Mouse (Mus musculus) fibroblast of lung, adult 2 months (primary cell): ENCODE measurements around the gene Efcab5.
A peak's percentile ranks its signal among the peaks of the same experiment; 100 is the strongest.
"Not testable (repeated sequence)": the region's sequence is repeated elsewhere in the genome, so short reads cannot be mapped to it uniquely, and the experiment has no call there.

Source experiments
- DNase-seq: peaks from one replicate; pipeline ENCODE4 v3.0.0-alpha.2; 2011; ENCODE audit warnings: low read depth

The Efcab5 gene

DNA sequence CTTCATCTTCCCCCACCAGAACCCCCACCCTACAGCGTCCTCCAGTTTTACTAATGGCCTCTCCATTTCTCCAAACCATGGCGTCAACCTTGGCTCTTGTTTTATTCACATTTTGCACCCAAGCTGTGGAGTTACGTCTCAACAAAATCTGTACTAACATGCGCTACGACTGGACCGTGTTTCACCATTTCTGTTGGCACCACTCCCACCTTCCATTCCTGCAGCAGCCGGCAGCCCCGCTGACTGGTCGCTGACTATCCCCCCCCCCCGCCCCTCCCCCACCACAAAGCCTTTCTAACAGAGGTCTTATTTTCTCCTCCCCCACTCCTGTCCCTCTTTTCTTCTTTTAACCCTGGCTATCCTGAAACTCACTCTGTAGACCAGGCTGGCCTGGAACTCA lies 93.6 kb downstream of the Efcab5 start:
- DNase-seq = no peak

DNA sequence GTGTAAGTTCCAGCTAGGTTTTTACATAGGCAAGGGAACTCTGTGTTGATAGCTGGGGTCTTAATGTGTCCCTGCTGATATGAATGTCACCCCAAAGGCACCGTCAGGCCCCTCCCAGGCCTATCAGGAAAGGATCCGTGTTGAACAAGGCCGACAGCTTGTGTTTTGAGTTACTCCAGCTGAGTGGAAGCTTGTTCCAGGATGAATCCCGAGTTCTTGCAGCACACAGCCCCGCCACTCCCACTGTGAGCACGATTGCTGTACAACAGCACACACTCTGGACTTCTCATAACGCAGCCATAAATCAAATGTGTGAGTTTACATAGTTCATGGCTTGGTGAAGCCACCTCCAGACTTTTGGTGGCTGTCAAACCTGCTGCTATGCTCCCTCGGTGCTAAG lies 94.6 kb downstream of the Efcab5 start:
- DNase-seq = no peak

DNA sequence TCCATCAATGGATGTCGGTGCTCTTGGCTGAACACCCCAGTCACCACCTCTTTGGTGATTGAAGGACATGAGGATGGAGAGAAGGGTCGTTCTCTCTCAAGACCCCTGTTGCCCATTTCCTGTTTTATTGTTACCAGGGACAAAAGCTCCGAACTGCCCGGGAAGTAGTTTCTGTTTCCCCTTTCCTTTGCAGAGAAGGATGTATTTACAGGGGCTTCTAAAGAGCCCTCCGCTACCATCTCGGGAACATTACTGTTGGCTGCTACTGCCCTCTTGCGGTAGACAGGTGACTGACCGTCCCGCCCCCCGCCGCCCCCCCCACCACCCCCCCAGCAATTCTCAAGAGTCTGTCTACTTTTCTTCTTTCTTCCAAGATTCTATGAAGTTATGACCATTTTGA lies 95.6 kb downstream of the Efcab5 start:
- no peak for DNase-seq

DNA sequence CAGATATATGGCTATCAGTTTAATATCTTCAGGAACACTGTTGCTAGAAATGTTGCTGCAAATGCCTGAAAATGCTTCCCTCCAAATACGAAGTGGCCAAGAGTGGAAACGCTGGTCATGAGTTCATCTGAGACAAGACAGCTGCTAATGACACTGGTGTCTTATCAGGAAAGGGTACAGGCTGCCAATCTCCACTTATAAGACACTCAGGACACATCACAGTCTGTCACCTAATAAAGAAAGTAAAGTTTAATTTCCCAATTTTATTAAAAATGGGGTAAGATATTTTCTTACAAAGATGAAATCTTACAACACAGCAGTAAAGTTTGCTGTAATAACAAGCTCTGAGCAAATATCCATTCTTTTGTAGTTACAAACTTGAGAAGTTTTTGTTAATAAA lies 99.6 kb downstream of the Efcab5 start:
- DNase-seq = no peak

DNA sequence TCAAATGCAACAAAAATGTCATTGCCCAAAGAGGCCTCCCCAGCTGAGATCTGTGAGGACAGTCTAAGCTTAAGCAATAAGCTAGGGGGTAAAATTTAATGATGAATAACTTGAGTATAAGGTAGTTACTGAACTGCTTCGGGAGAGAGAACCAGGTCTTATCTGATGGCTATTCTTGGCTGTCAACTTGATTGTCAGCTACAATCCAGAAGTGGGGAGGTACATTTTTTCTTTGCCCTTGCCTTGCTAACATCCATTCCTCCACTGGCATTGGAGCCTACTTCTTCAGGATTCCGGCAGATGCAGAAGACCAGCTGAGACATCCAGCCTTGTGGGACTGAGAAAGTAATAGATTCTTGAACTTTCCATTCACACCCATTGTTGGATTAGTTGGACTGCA lies 101.8 kb downstream of the Efcab5 start:
- DNase-seq = no peak

DNA sequence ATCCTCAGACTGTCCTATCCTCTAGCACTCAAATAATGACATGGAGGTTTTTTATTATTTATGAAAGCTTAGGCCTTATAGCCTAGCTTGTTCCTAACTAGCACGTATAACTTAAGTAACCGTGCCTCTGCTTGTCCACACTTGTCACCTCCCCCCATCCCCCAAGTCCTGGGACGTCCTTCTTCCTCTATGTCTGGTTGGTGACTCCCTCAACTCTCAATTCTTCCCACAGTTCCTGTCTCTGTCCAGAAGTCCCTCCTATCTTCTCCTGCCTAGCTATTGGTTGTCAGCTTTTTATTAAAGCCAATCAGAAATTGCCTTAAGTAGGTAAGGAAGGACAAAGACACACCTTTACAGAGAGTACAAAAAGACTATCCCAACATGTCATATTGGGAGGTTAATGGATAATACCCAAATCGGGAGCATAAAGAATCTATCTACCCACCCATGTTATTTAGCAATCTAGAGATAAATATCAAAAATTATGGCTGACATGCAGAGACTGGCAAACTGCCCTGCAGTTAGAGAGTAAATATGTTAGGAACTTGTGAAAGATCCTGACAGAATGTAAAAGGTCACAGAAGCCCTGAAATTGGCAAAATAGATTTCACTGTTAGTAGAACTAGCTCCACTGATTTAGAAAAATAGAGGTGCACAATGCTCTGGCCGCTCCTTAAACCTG lies 104.6 kb downstream of the Efcab5 start:
- no peak for DNase-seq

DNA sequence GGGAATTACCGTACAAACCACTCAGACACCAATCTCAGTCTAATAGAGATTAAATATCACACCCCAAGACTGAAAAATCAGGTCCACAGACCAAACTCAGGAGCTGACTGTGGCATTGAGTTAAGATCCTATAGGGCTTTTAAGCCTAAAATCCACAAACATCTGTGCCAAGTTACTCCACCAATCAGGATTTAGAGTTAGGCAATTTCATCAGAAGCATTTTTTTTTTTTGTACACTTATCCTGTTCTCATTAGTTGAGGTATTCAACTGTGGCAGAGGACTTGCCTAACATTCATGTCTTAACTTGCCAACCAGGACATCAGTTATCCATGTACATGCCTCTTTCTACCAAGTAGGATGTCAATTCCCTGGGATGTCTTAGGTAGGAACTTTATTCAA lies 109.4 kb downstream of the Efcab5 start:
- DNase-seq = no peak

DNA sequence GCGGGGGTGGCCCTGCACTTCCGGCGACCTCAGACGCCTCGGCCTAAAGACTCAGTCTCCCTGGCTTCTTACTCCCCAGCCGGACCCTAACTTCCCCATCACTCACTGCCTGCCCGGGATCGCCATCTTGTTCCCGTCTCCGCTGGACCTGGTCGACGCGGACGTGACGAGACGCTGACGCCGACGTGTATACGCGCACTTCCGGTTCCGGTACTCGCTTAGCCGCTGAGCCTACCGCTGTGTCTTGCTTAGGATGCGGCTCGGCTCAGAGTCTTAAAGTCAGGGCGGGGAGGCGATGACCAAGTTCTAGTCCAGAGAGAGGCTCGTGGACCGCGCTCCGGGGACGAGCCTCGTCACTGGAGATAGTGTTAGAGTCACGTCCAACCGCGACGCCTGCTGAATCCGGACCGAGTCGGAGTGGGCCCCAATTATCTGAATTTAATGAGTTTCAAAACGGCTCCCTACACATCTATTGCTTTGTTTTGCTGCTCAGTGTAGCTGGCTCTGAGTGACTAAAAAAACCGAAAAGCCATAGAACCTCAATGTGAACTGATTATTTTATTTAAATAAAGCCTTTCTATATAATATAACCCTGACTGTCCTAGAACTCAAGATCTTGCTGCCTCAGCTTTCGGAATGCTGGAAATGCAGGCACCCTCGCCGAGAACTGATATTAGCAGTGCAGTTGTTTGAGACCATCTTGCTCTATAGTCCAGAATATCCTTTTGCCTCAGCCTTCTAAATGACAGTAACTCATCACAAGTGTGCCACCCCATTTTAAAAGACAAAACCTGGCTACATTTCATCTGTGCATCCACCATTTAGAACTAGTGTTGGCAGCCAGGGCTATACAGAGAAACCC lies 110.3 kb downstream of the Efcab5 start, which contains the start of gene Nsrp1:
TSS of gene Nsrp1 (minus strand) at position 163 of the 862 bp plus-strand sequence.
- peak; percentile 72 for DNase-seq

DNA sequence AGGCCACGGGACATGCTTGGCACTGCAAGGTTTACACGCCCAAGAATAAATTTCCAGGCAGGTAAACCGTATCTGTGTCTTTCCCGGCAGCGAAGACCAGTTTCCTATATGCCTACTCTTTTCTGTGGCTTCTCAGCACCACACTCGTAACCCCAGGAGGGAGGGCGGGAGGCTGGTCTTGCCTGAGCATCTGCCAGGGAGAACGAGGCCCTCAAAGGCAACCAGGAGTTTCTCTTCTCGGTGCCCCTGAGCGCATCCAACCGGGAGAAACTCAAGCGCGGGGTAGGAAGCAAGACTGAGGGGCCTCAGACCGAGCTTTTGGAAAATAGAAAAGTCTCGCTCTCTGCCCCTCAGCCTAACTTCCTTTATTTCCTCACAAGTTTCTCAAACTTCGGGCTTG lies 111.0 kb downstream of the Efcab5 start:
- DNase-seq = no peak

DNA sequence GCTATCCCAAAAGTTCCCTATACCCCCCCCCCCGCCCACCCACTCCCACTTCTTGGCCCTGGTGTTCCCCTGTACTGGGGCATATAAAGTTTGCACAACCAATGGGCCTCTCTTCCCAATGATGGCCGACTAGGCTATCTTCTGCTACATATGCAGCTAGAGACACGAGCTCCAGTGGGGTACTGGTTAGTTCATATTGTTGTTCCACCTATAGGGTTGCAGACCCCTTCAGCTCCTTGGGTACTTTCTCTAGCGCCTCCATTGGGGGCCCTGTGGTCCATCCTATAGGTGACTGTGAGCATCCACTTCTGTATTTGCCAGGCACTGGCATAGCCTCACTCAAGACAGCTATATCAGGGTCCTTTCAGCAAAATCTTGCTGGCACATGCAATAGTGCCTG lies 111.4 kb downstream of the Efcab5 start:
- DNase-seq = not testable (repeated sequence)

DNA sequence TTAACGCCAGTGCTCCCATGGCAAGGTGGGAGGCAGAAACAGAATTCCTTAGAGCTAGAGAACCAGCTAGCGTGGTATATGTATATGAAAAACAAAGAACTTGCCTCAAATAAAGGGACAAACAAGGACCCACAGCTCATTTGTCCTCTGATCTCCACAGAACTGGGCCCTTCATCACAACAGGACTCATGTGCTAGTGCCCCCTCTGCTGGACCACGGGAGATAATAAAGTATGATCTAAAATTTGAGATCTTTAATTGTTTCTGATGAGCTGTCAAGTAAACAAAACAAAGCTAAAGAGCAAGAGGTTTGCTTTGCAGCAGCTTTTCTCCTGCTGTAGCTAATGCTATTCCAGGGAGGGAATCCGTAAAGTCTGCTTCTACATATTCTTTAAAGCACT lies 118.0 kb downstream of the Efcab5 start:
- DNase-seq = no peak

DNA sequence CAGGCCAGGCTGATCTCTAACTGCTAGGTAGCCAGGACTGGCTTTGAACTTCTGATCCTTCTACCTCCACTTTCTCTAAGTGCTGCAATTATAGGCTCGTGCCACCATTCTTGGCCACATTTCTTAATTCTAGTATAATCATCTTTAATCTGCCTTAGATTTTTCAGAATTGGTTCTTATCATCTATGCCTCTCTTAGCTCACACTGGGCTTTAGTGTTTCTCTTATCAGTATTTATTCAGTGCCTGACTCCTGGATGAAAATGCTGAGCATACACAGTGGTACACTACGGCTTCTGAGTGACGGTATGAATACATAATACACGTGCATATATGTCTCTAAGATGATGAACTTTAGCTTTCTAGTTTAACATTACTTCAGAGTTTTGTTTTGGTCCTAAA lies 119.9 kb downstream of the Efcab5 start:
- no peak for DNase-seq

DNA sequence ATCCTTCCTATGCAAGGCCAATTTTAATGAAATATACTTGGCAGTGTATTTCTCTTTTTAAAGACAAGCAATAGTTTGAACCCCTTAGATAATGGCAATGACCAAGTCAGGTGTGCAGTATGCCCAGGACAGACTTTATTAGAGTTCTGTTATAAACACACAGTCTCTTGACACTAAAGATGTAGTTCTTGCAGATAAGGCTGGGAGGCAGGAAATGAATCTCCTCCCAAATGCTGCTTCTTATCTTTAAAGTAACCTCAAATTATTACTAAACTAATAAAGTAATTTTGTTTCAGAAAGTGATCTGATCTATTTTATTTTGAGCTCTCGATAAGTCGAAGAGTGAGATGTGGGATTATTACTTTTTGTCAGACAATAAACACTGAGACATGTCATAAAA lies 125.4 kb downstream of the Efcab5 start:
- DNase-seq = no peak

DNA sequence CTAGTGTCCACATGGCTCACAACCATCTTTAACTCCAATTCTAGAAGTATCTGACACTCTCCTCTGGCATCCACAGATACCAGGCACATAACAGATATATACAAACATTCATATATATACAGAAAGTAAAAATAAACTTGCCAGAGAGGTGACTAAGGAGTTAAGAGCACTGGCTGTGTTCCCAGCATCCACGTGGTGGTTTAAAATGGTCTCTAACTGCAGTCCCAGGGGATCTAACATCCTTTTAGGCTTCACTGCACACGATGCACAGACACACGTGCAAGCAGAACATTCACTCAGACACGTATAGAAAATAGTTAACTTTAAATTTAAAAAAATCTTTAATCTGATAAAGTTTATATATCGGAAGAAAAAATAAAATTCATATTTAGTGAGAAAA lies 126.8 kb downstream of the Efcab5 start:
- DNase-seq = no peak

DNA sequence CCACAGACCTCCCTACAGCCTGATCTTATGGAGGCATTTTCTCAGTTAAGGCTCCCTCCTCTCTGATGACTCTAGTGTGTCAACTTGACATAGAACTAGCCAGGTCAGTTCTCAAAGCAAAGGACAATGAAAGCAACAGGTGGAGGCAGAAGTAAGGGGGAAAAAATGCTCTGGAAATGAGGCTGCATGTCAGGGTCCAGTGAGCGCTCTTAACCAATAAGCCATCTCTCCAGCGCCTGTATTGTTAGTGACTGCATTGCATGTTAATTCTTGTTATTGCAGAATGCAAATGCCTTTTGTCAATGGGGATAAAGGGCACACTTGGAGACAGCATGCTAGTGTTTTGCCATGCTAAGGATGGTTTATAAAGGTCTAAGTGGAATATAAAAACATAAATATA lies 146.0 kb downstream of the Efcab5 start:
- no peak for DNase-seq

DNA sequence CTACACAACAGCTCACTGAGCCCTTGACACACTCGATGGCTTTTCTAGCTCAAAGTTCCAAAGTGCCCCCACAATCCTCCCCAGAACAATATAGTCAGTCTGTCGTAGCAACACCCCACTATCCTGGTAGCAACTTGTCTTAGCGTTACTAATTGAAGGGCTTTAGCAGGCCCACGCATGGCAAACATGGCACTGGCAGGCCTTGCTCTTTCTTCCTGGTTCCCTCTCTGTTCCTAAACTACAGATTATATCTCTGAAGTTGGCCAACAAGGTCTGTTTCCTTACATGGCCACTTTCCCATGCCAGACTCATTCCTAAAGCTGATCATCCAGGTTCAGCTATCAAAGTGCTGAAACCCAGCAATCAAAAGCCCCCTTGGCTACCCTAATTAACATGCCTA lies 146.9 kb downstream of the Efcab5 start:
- no peak for DNase-seq
